Mouse (Mus musculus): Measurements from ENCODE around the gene Tmem98.

GRCm38 (mm10) chr11:80766472-80767319, 43.3 kb upstream of the Tmem98 start:
- TF ChIP-seq ZMIZ1 (IDR thresholded peaks at IDR 0.05; ENCODE audit: low read depth, low read length) (no peak), TBP (conservative IDR thresholded peaks at IDR 0.05; ENCODE audit: low read depth, low read length) (no peak), CTCF (conservative IDR thresholded peaks at IDR 0.05 in 1 of 2, IDR thresholded peaks at IDR 0.05 in 1 of 2; ENCODE audit: low read depth in 2 of 2, low read length in 2 of 2) (no peak), POLR2A (IDR thresholded peaks at IDR 0.05; ENCODE audit: low read depth, low read length) (no peak), EP300 (IDR thresholded peaks at IDR 0.05; ENCODE audit: low read length) (no peak), NELFE (IDR thresholded peaks at IDR 0.05; ENCODE audit: low read depth, low read length) (no peak), CHD2 (IDR thresholded peaks at IDR 0.05; ENCODE audit: low read length) (no peak), MAZ (IDR thresholded peaks at IDR 0.05; ENCODE audit: low read depth, low read length) (no peak), KAT2A (IDR thresholded peaks at IDR 0.05; ENCODE audit: insufficient replicate concordance, low read length) (no peak), BHLHE40 (IDR thresholded peaks at IDR 0.05; ENCODE audit: low read depth, low read length) (no peak), ZNF384 (IDR thresholded peaks at IDR 0.05; ENCODE audit: low read depth, low read length) (no peak)
